Mouse (Mus musculus) liver, embryonic 12.5 days (tissue): ENCODE measurements around the gene Cmtr2. TPM values are rescaled to one million over a fixed set of nuclear protein-coding genes. Genes with fewer than 3 reads are reported as not detected.

ENCODE experiments used
- ATAC-seq: fragments of 200-750 bp; cut with Nextera tagmentation; 2 replicates; pipeline ENCODE4 v1.8.0; 2017; ENCODE audit warnings: moderate number of reproducible peaks, mild to moderate bottlenecking, moderate library complexity
- H3K27ac ChIP-seq: fragments of 300-500 bp; sonication (generic); 2 replicates; pipeline ENCODE4 v1.5.1; 2016; ENCODE audit warnings: mild to moderate bottlenecking
- H3K27me3 ChIP-seq: fragments of 300-500 bp; sonication (generic); replicated peaks from 2 replicates; pipeline ENCODE4 v1.6.1; 2016; ENCODE audit warnings: mild to moderate bottlenecking, moderate library complexity
- H3K36me3 ChIP-seq: fragments of 300-500 bp; sonication (generic); 2 replicates; pipeline ENCODE4 v1.6.1; 2016; ENCODE audit warnings: mild to moderate bottlenecking, moderate library complexity
- H3K4me1 ChIP-seq: fragments of 300-500 bp; sonication (generic); 2 replicates; pipeline ENCODE4 v1.6.1; 2016
- H3K4me2 ChIP-seq: fragments of 300-500 bp; sonication (generic); 2 replicates; pipeline ENCODE4 v1.6.1; 2016; ENCODE audit warnings: mild to moderate bottlenecking, moderate library complexity
- H3K4me3 ChIP-seq: fragments of 300-500 bp; sonication (generic); 2 replicates; pipeline ENCODE4 v1.5.1; 2016; ENCODE audit warnings: mild to moderate bottlenecking, moderate library complexity
- H3K9ac ChIP-seq: fragments of 300-500 bp; sonication (generic); 2 replicates; pipeline ENCODE4 v1.6.1; 2016; ENCODE audit warnings: mild to moderate bottlenecking, moderate library complexity
- H3K9me3 ChIP-seq: fragments of 300-500 bp; sonication (generic); replicated peaks from 2 replicates; pipeline ENCODE4 v1.6.1; 2016; ENCODE audit warnings: mild to moderate bottlenecking, moderate library complexity
- WGBS: fragments of 180-500 bp; shearing (Covaris S2); methylation state at CpG from one replicate; pipeline ENCODE4 v1.1.7; 2016; ENCODE audit not compliant: insufficient replicate concordance; 5-methylcytosine and 5-hydroxymethylcytosine counted together
- polyA plus RNA-seq: library from polyadenylated mRNA; unstranded; fragments of >200 nt; fragmentation: Nextera tagmentation; extraction: Ambion mirVana; gene quantifications from 2 replicates; pipeline ENCODE4 v1.2.1, GENCODE M21; 2016

Gene Cmtr2
- polyA plus RNA-seq, 1 experiment from 2014 or later = 5.8 TPM

- WGBS = 60% methylated on average over 5 of the region's 5 CpGs
- no peaks in the 10 kb centered on the region for H3K9me3 ChIP-seq
- H3K9ac ChIP-seq = no peak overlapping the region
- no peak overlapping the region for H3K27ac ChIP-seq
- H3K27me3 ChIP-seq = peaks cover 3% of the 10 kb centered on the region; the same call in 1 of the 2 replicates
- H3K4me2 ChIP-seq = no peak overlapping the region
- no peak for ATAC-seq
- H3K4me3 ChIP-seq = no peak overlapping the region
- H3K36me3 ChIP-seq = peaks cover 16% of the 10 kb centered on the region
- H3K4me1 ChIP-seq = peaks cover 15% of the 10 kb centered on the region
Observed at GRCm38 (mm10) chr8:110216253-110216652, 788 bp downstream of the Cmtr2 start.

- peaks cover 26% of the 10 kb centered on the region for H3K36me3 ChIP-seq
- peak overlapping the region; percentile 85 for H3K4me2 ChIP-seq
- H3K4me3 ChIP-seq = peak overlapping the region; percentile 72
- peaks cover 3% of the 10 kb centered on the region; the same call in 1 of the 2 replicates for H3K27me3 ChIP-seq
- no peak for ATAC-seq
- peaks cover 15% of the 10 kb centered on the region for H3K4me1 ChIP-seq
- WGBS = 48% methylated on average over 5 of the region's 5 CpGs
- H3K27ac ChIP-seq = no peak overlapping the region
- H3K9ac ChIP-seq = no peak overlapping the region
- H3K9me3 ChIP-seq = no peaks in the 10 kb centered on the region
Observed at GRCm38 (mm10) chr8:110217198-110217597, 1.7 kb downstream of the Cmtr2 start.

- Histone ChIP-seq H3K4me3 (peak overlapping the region; percentile 72), H3K27me3 (peaks cover 3% of the 10 kb centered on the region; the same call in 1 of the 2 replicates), H3K36me3 (peaks cover 31% of the 10 kb centered on the region), H3K27ac (peak overlapping the region; percentile 30; the same call in 1 of the 2 replicates), H3K9me3 (no peaks in the 10 kb centered on the region), H3K4me2 (peak overlapping the region; percentile 85), H3K9ac (peak overlapping the region; percentile 65), H3K4me1 (peaks cover 15% of the 10 kb centered on the region)
- under 1% methylated on average over 42 of the region's 43 CpGs for WGBS
- ATAC-seq = peak; percentile 100
Observed at GRCm38 (mm10) chr8:110217681-110218131, 2.2 kb downstream of the Cmtr2 start.

- Histone ChIP-seq H3K4me3 (peak overlapping the region; percentile 72), H3K27ac (no peak overlapping the region), H3K4me2 (peak overlapping the region; percentile 85), H3K36me3 (peaks cover 39% of the 10 kb centered on the region), H3K27me3 (peaks cover 3% of the 10 kb centered on the region; the same call in 1 of the 2 replicates), H3K9me3 (no peaks in the 10 kb centered on the region), H3K9ac (peak overlapping the region; percentile 65), H3K4me1 (peaks cover 15% of the 10 kb centered on the region)
- WGBS = 23% methylated on average over 5 of the region's 5 CpGs
- ATAC-seq = no peak
Observed at GRCm38 (mm10) chr8:110218511-110218910, 3.0 kb downstream of the Cmtr2 start.

- Histone ChIP-seq H3K4me3 (no peak overlapping the region), H3K36me3 (peaks cover 43% of the 10 kb centered on the region), H3K4me2 (no peak overlapping the region), H3K27me3 (no peaks in the 10 kb centered on the region; the same call in 1 of the 2 replicates), H3K4me1 (peaks cover 15% of the 10 kb centered on the region), H3K9me3 (no peaks in the 10 kb centered on the region), H3K9ac (no peak overlapping the region), H3K27ac (no peak overlapping the region)
- 83% methylated on average over 14 of the region's 14 CpGs for WGBS
- no peak for ATAC-seq
Observed at GRCm38 (mm10) chr8:110220936-110221335, 5.5 kb downstream of the Cmtr2 start.

DNA sequence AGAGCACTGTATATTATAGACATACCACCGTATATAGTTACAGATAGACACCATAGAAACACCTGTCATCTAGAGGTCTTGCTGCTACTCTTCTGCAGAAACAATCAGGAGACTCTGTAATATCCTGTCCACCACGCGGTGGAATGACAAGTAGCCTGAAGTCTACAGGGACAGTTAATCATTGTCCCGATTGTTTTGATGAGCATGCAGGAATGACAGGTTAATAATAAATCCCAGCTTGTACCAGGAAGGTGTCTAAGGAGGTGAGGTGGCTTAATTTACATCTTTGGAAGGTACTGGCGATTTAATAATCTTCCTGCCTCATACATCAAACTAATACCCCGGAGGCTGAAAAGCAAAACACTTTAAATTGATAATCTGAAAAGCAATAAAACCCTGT is 15.3 kb downstream of the Cmtr2 start:
- Histone ChIP-seq H3K4me3 (no peak overlapping the region), H3K27me3 (no peaks in the 10 kb centered on the region), H3K9ac (no peak overlapping the region), H3K4me2 (no peak overlapping the region), H3K27ac (no peak overlapping the region), H3K4me1 (no peaks in the 10 kb centered on the region), H3K36me3 (no peaks in the 10 kb centered on the region), H3K9me3 (no peaks in the 10 kb centered on the region)
- ATAC-seq = no peak
- WGBS = 61% methylated on average over 6 of the region's 6 CpGs

DNA sequence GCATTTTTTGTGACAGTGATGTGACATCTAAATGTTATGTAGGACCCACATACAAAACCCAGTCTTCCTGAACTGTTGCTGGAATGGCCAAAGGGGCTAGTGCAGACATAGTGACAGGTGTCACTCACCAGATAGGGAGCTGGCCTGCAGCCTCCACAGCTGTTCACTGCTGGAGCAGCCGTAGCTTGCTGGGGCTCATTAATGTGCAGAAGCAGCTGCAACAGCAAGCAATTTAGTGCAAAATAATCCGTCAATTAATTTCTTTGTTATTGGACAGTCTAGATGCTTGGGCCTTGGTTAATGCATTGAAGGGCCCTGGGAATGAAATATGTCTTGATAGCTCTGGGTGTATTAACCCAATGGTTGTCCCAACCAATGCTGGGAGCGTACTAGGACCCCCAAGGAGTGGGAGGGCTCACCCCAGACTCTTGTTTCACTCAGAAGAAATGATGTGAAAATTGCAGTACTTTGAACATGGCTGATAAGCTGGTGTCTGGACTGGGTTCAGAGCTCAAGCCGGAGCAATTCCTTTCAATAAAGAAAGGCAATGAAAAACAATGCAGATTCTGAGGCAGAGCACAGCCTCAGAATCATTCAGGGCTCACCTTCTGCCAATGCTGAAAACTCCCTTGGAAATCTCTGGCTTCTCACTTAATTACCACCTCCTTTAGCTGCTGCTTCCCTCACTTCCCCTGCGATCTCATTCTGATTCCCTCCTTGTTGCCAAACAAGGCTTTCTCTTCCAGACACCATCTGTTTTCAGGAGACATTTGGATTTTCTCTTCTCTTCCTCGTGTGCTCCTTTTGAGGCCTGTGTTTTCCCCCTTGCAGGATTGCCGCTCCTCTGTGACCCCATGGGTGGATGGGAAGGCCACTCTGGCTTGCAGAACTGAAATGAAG is 27.1 kb downstream of the Cmtr2 start:
- ATAC-seq = no peak

GRCm38 (mm10) chr8:110244566-110244965 is 29.1 kb downstream of the Cmtr2 start:
- no peaks in the 10 kb centered on the region for H3K4me1 ChIP-seq
- H3K4me2 ChIP-seq = no peak overlapping the region
- H3K4me3 ChIP-seq = no peak overlapping the region
- no peaks in the 10 kb centered on the region for H3K9me3 ChIP-seq
- WGBS = 65% methylated on average over 2 of the region's 2 CpGs
- no peaks in the 10 kb centered on the region for H3K36me3 ChIP-seq
- no peaks in the 10 kb centered on the region for H3K27me3 ChIP-seq
- no peak overlapping the region for H3K9ac ChIP-seq
- H3K27ac ChIP-seq = no peak overlapping the region
- no peak for ATAC-seq

More for the DNA sequence above, 27.1 kb downstream of the Cmtr2 start:
- Histone ChIP-seq H3K27me3 (no peaks in the 10 kb centered on the region), H3K4me3 (no peak overlapping the region), H3K36me3 (no peaks in the 10 kb centered on the region), H3K4me2 (no peak overlapping the region), H3K9me3 (no peaks in the 10 kb centered on the region), H3K27ac (no peak overlapping the region), H3K9ac (no peak overlapping the region), H3K4me1 (no peaks in the 10 kb centered on the region)
- WGBS = 43% methylated on average over 7 of the region's 7 CpGs

- H3K27me3 ChIP-seq = no peaks in the 10 kb centered on the region
- no peak overlapping the region for H3K4me2 ChIP-seq
- H3K27ac ChIP-seq = no peak overlapping the region
- no peak for ATAC-seq
- H3K36me3 ChIP-seq = no peaks in the 10 kb centered on the region
- H3K9me3 ChIP-seq = no peaks in the 10 kb centered on the region
- H3K4me1 ChIP-seq = no peaks in the 10 kb centered on the region
- WGBS = 66% methylated on average over 6 of the region's 6 CpGs
- no peak overlapping the region for H3K4me3 ChIP-seq
- no peak overlapping the region for H3K9ac ChIP-seq
Observed at GRCm38 (mm10) chr8:110247238-110247637, 31.8 kb downstream of the Cmtr2 start.

DNA sequence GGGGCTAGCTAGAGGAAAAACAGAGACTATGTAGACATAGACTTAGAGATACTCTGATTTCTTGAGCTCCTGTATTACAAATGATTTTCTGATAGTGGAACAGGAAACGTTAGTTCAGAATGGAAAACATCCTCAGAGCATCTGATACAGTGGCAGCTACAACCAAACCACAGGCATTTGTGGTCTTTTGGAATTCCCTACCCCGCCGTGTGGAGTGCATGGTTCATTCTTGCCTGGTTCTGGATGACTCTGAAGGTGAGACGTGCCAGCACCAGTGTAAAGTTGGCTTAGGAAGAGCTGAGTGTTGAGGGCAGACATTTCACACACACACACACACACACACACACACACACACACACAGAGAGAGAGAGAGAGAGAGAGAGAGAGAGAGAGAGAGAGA is 38.5 kb downstream of the Cmtr2 start:
- Histone ChIP-seq H3K9ac (no peak overlapping the region), H3K36me3 (no peaks in the 10 kb centered on the region), H3K9me3 (no peaks in the 10 kb centered on the region), H3K4me1 (no peaks in the 10 kb centered on the region), H3K4me3 (no peak overlapping the region), H3K27me3 (no peaks in the 10 kb centered on the region), H3K27ac (no peak overlapping the region), H3K4me2 (no peak overlapping the region)
- WGBS = 35% methylated on average over 4 of the region's 4 CpGs
- no peak for ATAC-seq

DNA sequence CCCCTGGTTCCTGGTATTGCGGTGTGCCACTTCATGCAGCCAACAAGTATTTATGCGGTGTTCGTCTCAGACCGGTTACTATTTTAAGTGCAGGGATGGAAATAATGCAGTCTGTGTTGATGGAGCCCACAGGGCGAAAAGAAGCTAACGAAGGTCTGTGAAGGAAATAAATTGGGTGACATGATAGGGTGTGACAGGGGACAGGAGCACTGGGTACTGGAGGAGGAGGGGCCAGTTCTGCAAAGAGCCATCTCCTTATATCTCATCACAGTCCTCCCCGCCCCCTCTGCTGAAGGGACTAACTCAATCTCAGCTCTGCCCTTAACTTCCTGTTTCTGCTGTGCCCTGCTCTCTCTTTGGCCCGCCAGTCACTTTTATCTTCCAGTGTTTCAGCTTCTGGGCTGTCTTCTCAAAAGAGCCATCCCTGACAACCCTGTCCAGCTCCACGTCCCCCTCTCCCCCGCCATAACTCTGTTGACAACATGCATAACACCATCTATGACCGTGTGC is 50.4 kb downstream of the Cmtr2 start:
- H3K27me3 ChIP-seq = peaks cover 20% of the 10 kb centered on the region
- H3K36me3 ChIP-seq = no peaks in the 10 kb centered on the region
- no peaks in the 10 kb centered on the region for H3K4me1 ChIP-seq
- WGBS = 42% methylated on average over 11 of the region's 11 CpGs
- no peak overlapping the region for H3K4me2 ChIP-seq
- no peak for ATAC-seq
- H3K9me3 ChIP-seq = no peaks in the 10 kb centered on the region
- H3K4me3 ChIP-seq = no peak overlapping the region
- no peak overlapping the region for H3K9ac ChIP-seq
- H3K27ac ChIP-seq = no peak overlapping the region

- Histone ChIP-seq H3K4me2 (peak within 1 kb of the TSS; percentile 55), H3K9ac (no peak within 1 kb of the TSS), H3K4me3 (peak within 1 kb of the TSS; percentile 35), H3K27me3 (peaks cover 20% of the 10 kb centered on the region), H3K4me1 (no peaks in the 10 kb centered on the region), H3K9me3 (no peaks in the 10 kb centered on the region), H3K36me3 (no peaks in the 10 kb centered on the region), H3K27ac (no peak within 1 kb of the TSS)
- WGBS = 3% methylated on average over 15 of the region's 15 CpGs
- ATAC-seq = peak; percentile 35; the same call in 1 of the 2 replicates
Observed at GRCm38 (mm10) chr8:110266741-110267140, 51.3 kb downstream of the Cmtr2 start, which contains the start of gene Hydin. Gene Hydin (plus strand): TSS chr8:110266977.
